Mouse (Mus musculus) midbrain, embryonic 14.5 days (tissue): ENCODE measurements around the gene Samd3. TPM values are rescaled to one million over a fixed set of nuclear protein-coding genes. Genes with fewer than 3 reads are reported as not detected.

Experiments
- ATAC-seq: fragments of 200-750 bp; cut with Nextera tagmentation; 2 replicates; pipeline ENCODE4 v1.8.0; 2017; ENCODE audit warnings: moderate number of reproducible peaks, moderate library complexity; ENCODE audit not compliant: low FRiP score, low TSS enrichment
- DNase-seq: peaks from one replicate; pipeline ENCODE4 v3.0.0-alpha.2; 2015
- H3K27ac ChIP-seq: fragments of 300-500 bp; sonication (generic); replicated peaks from 2 replicates; pipeline ENCODE4 v1.5.1; 2014; ENCODE audit warnings: mild to moderate bottlenecking, low read depth, low read length, moderate library complexity
- H3K27me3 ChIP-seq: fragments of 300-500 bp; sonication (generic); 2 replicates; pipeline ENCODE4 v1.6.1; 2014; ENCODE audit warnings: low read length, control low read depth, mixed read lengths; ENCODE audit not compliant: control insufficient read depth, insufficient read depth
- H3K36me3 ChIP-seq: fragments of 300-500 bp; sonication (generic); 2 replicates; pipeline ENCODE4 v1.6.1; 2014; ENCODE audit warnings: low read length, control low read depth; ENCODE audit not compliant: control insufficient read depth, insufficient read depth
- H3K4me1 ChIP-seq: fragments of 300-500 bp; sonication (generic); 2 replicates; pipeline ENCODE4 v1.6.1; 2014; ENCODE audit warnings: mild to moderate bottlenecking, antibody characterized with exemption, low read length, control low read depth; ENCODE audit not compliant: control insufficient read depth, insufficient read depth
- H3K4me2 ChIP-seq: fragments of 300-500 bp; sonication (generic); 2 replicates; pipeline ENCODE4 v1.6.1; 2014; ENCODE audit warnings: mild to moderate bottlenecking, low read length, moderate library complexity
- H3K4me3 ChIP-seq: fragments of 300-500 bp; sonication (generic); replicated peaks from 2 replicates; pipeline ENCODE4 v1.5.1; 2014; ENCODE audit warnings: low read depth, low read length
- H3K9ac ChIP-seq: fragments of 300-500 bp; sonication (generic); replicated peaks from 2 replicates; pipeline ENCODE4 v1.6.1; 2014; ENCODE audit warnings: mild to moderate bottlenecking, low read length, moderate library complexity
- H3K9me3 ChIP-seq: fragments of 300-500 bp; sonication (generic); 2 replicates; pipeline ENCODE4 v1.6.1; 2016; ENCODE audit warnings: low read length, control low read depth, mixed read lengths; ENCODE audit not compliant: control insufficient read depth
- WGBS: fragments of 180-500 bp; shearing (Covaris S2); extraction: QIAGEN DNeasy Blood & Tissue Kit; methylation state at CpG from one replicate; pipeline ENCODE4 v1.1.7; 2014; 5-methylcytosine and 5-hydroxymethylcytosine counted together
- polyA plus RNA-seq: library from polyadenylated mRNA; unstranded; fragments of >200 nt; fragmentation: Nextera tagmentation; extraction: Ambion mirVana; gene quantifications from 2 replicates; pipeline ENCODE4 v1.2.1, GENCODE M21; 2014

Samd3 gene
- polyA plus RNA-seq, 1 experiment from 2014 or later = 0.74 TPM

DNA sequence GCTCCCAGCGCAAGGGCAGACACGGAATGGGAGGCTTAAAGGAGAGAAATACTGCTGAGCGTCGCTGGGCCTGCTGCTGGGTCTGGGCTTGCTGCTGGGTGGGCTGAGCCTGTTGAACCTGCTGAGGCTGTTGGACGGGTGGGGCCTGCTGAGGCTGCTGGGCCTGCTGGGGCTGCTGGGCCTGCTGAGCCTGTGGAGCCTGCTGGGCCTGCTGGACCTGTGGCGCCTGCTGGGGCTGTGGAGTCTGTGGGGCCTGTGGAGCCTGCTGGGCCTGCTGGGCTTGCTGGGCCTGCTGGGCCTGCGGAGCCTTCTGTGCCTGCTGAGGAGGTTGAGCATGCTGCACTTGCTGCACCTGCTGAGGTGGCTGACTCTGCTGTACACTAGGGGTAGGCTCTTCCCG is 50.5 kb downstream of the Samd3 start:
- H3K27me3 ChIP-seq = no peaks in the 10 kb centered on the region
- H3K9me3 ChIP-seq = no peaks in the 10 kb centered on the region
- peaks cover 58% of the 10 kb centered on the region for H3K36me3 ChIP-seq
- H3K4me1 ChIP-seq = no peaks in the 10 kb centered on the region
- no peak overlapping the region for H3K4me2 ChIP-seq
- H3K9ac ChIP-seq = no peak overlapping the region
- no peak overlapping the region for H3K4me3 ChIP-seq
- ATAC-seq (no peak), DNase-seq (no peak)
- no peak overlapping the region for H3K27ac ChIP-seq
- 49% methylated on average over 8 of the region's 8 CpGs for WGBS

DNA sequence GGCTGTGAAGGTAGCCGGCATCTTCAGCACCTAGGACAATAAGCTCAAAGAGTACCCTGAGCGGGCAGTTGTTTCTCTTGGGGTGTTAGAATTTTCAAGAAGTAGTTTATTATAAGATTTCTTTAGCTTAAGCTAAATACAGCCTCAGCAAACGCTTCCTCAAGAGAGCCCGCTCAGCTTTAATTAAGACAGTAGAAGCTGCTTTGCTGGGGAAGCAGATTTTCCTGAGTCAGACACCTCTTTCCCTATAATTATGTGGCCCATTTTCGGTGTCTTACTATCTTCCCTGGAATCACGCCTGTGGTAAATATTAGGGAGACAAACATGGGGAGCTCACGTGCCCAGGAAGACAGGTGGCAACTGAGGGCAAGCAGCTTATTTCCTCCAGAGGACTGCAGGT is 57.6 kb downstream of the Samd3 start:
- Histone ChIP-seq H3K4me3 (no peak overlapping the region), H3K36me3 (peaks cover 13% of the 10 kb centered on the region), H3K9me3 (no peaks in the 10 kb centered on the region), H3K9ac (no peak overlapping the region), H3K27ac (no peak overlapping the region), H3K4me1 (no peaks in the 10 kb centered on the region), H3K27me3 (no peaks in the 10 kb centered on the region), H3K4me2 (no peak overlapping the region)
- no peak for DNase-seq
- ATAC-seq = no peak
- 93% methylated on average over 7 of the region's 7 CpGs for WGBS

DNA sequence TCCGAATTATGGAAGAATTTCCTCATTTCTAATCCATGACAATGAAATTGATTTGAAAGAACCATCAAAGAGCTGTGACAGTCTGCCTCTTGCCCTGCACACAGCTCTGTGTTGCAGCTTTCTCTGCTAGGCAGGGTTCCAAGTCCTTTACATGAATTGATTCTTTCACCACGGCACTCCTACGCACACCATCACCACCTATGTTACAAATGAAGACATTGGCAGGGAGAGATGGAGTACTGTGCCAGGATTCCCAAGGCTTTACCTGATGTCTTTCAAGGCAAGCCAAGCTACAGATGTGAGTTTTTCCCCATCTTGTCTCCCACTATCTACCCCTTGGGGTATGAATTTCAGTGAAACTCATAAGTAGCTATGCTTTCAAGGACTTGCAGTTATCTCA is 67.7 kb downstream of the Samd3 start:
- no peak for ATAC-seq

DNA sequence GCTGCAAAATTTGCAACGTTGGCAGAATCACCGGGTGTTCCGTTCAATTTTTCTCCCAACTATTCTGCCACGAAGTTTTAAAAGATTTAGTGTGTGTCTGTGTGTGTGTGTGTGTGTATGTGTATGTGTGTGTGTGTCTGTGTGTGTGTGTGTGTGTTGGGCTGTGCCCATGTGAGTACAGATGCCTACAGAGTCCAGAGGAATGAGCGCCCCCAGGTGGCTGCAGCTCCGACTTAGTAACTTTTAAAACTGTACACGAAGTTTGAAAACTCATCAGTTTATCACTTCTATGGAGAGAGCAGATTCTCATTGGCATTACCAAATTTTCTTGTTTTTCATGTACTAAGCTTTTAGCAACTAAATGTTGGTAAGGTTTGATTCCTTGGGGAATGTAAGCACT is 68.1 kb downstream of the Samd3 start:
- H3K4me3 ChIP-seq = no peak overlapping the region
- H3K27ac ChIP-seq = no peak overlapping the region
- WGBS = 89% methylated on average over 7 of the region's 7 CpGs
- H3K9ac ChIP-seq = no peak overlapping the region
- H3K4me1 ChIP-seq = no peaks in the 10 kb centered on the region
- H3K4me2 ChIP-seq = no peak overlapping the region
- DNase-seq = no peak
- ATAC-seq = no peak
- H3K36me3 ChIP-seq = peaks cover 26% of the 10 kb centered on the region
- H3K27me3 ChIP-seq = no peaks in the 10 kb centered on the region
- no peaks in the 10 kb centered on the region for H3K9me3 ChIP-seq

More for the DNA sequence above, 67.7 kb downstream of the Samd3 start:
- 87% methylated on average over 3 of the region's 3 CpGs for WGBS
- Histone ChIP-seq H3K9me3 (no peaks in the 10 kb centered on the region), H3K4me3 (no peak overlapping the region), H3K27me3 (no peaks in the 10 kb centered on the region), H3K4me1 (no peaks in the 10 kb centered on the region), H3K4me2 (no peak overlapping the region), H3K27ac (no peak overlapping the region), H3K36me3 (peaks cover 26% of the 10 kb centered on the region), H3K9ac (no peak overlapping the region)
- DNase-seq = peak; percentile 18

DNA sequence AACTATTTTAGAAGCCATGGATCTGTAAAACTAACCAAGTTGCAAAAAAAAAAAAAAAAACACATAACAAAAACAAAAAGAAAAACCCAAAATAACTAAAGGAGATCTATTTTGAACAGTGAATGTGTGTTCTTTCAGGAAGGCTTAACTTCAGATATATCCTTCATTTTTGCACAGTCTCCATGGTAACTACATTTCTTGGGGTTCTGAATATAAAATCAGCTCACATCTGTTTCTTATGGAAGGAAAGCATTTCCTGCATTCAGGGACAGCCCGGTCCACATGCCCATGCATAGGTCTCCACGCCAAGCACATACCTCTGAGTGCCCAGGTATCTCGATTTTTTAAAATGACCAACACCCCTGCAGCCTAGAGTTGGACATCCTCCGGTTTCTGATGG is 72.8 kb downstream of the Samd3 start:
- H3K9ac ChIP-seq = no peak overlapping the region
- no peaks in the 10 kb centered on the region for H3K27me3 ChIP-seq
- DNase-seq (no peak), ATAC-seq (no peak)
- H3K36me3 ChIP-seq = peaks cover 28% of the 10 kb centered on the region
- no peaks in the 10 kb centered on the region for H3K4me1 ChIP-seq
- H3K27ac ChIP-seq = no peak overlapping the region
- 93% methylated on average over 4 of the region's 4 CpGs for WGBS
- H3K9me3 ChIP-seq = no peaks in the 10 kb centered on the region
- no peak overlapping the region for H3K4me3 ChIP-seq
- H3K4me2 ChIP-seq = no peak overlapping the region

DNA sequence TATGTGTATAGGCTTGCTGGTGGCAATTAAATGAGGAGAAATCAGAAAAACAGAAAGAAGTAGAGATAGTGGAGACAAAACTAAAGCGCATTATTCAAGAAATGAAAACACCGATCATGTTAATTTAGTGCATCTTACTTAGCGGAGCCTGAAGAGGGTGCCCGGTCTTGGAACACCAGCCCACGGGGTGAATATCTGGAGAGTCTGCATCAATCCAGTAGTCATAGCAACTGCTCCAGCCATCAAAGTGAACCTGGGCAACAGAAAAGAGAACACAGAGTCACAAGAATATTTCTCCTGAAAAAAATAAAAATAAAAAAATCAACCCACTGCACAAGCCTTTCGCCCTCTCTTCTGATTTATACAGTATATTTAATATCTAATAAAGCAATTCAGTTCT is 74.0 kb downstream of the Samd3 start:
- no peak overlapping the region for H3K9ac ChIP-seq
- peaks cover 35% of the 10 kb centered on the region for H3K36me3 ChIP-seq
- no peak overlapping the region for H3K27ac ChIP-seq
- ATAC-seq (no peak), DNase-seq (peak; percentile 27)
- no peaks in the 10 kb centered on the region for H3K9me3 ChIP-seq
- WGBS = 84% methylated on average over 6 of the region's 6 CpGs
- H3K4me2 ChIP-seq = no peak overlapping the region
- H3K4me1 ChIP-seq = no peaks in the 10 kb centered on the region
- H3K4me3 ChIP-seq = no peak overlapping the region
- no peaks in the 10 kb centered on the region for H3K27me3 ChIP-seq

DNA sequence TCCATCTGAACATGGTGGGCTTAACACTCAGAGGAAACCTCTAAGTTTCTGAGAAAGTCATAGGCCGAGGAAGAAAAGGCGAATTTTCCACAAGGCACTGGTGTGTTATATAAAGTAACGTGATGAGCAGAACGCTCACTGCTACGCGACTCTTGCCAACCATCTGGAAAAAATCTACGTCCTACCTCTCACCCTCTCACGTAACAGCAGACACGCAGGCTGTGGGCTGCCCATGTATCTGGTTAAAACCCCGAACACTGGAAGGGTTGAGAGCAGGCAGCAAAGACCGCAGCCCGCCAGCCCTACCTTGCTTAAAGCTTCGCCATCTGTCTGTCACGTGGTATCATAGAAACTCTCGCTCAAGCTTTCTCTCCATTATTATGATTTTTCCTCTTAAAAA is 84.8 kb downstream of the Samd3 start:
- ATAC-seq (no peak), DNase-seq (no peak)
- Histone ChIP-seq H3K9me3 (no peaks in the 10 kb centered on the region), H3K36me3 (peaks cover 61% of the 10 kb centered on the region), H3K27me3 (no peaks in the 10 kb centered on the region), H3K9ac (no peak overlapping the region), H3K4me2 (no peak overlapping the region), H3K4me3 (no peak overlapping the region), H3K27ac (no peak overlapping the region), H3K4me1 (no peaks in the 10 kb centered on the region)
- WGBS = 96% methylated on average over 15 of the region's 15 CpGs

DNA sequence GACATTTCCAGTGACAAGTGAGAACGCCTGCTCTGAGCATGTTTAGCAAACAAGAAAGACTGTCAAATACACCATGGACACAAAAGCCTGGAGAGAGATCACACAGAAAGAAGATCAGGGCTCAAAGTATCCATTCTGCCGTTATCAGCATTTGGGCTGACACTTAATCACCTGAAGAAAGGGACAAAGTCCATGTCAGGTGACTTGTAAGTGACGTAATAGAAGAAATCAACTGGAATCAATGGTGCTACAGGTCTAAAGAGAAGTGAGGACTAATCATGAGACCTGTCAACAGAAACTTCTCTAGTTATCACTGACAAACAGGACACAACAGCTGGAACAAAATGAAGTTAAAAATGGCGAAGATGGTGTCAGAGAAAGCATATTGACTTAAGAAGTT is 91.2 kb downstream of the Samd3 start:
- ATAC-seq (no peak), DNase-seq (no peak)
- H3K4me1 ChIP-seq = no peaks in the 10 kb centered on the region
- H3K9ac ChIP-seq = no peak overlapping the region
- peaks cover 28% of the 10 kb centered on the region for H3K36me3 ChIP-seq
- 93% methylated on average over 4 of the region's 4 CpGs for whole genome bisulfite sequencing
- H3K9me3 ChIP-seq = no peaks in the 10 kb centered on the region
- no peak overlapping the region for H3K4me3 ChIP-seq
- no peak overlapping the region for H3K4me2 ChIP-seq
- H3K27ac ChIP-seq = no peak overlapping the region
- no peaks in the 10 kb centered on the region for H3K27me3 ChIP-seq
